Mouse (Mus musculus) heart, postnatal 0 days (tissue): ENCODE data around the gene Cdh13.

Source experiments
- CTCF ChIP-seq: IDR thresholded peaks from 2 replicates; pipeline ENCODE4 v1.5.1; 2016; ENCODE audit warnings: antibody characterized with exemption, control low read depth, low read depth
- EP300 ChIP-seq: IDR thresholded peaks from 2 replicates; pipeline ENCODE4 v1.6.1; 2016; ENCODE audit warnings: antibody characterized with exemption, low read depth

- TF ChIP-seq CTCF (no peak), EP300 (no peak)
Measured at GRCm38 (mm10) chr8:118314932-118315331, 31.4 kb downstream of the Cdh13 start.
